Mouse (Mus musculus) myocyte (in vitro differentiated cells): ENCODE measurements around the gene Stmnd1. TPM values are rescaled to one million over a fixed set of nuclear protein-coding genes. Genes with fewer than 3 reads are reported as not detected.
"Not testable (repeated sequence)": the region's sequence is repeated elsewhere in the genome, so short reads cannot be mapped to it uniquely, and the experiment has no call there.

Experiments
- H3K27me3 ChIP-seq: one replicate; pipeline ENCODE4 v1.6.1; 2011; ENCODE audit not compliant: control insufficient read depth, insufficient read depth, insufficient read length
- H3K36me3 ChIP-seq: one replicate; pipeline ENCODE4 v1.6.1; 2011; ENCODE audit not compliant: control insufficient read depth, insufficient read depth
- H3K4me2 ChIP-seq: one replicate; pipeline ENCODE4 v1.6.1; 2011; ENCODE audit warnings: low read depth, control low read depth
- H3K4me3 ChIP-seq: one replicate; pipeline ENCODE4 v1.5.1; 2011; ENCODE audit warnings: mild to moderate bottlenecking, control low read depth, moderate library complexity
- H3K79me2 ChIP-seq: one replicate; pipeline ENCODE4 v1.6.1; 2011; ENCODE audit not compliant: control insufficient read depth, insufficient read depth
- H3ac ChIP-seq: one replicate; pipeline ENCODE4 v1.6.1; 2011; ENCODE audit not compliant: control insufficient read depth, insufficient read length
- CEBPB ChIP-seq: IDR thresholded peaks from 2 replicates; pipeline ENCODE4 v1.6.1; 2011; ENCODE audit warnings: mild to moderate bottlenecking, moderate library complexity; ENCODE audit not compliant: poor library complexity, insufficient read depth, severe bottlenecking
- E2F4 ChIP-seq: IDR thresholded peaks from one replicate; pipeline ENCODE4 v1.6.1; 2011; ENCODE audit warnings: mild to moderate bottlenecking, control low read depth, moderate library complexity; ENCODE audit not compliant: insufficient read depth
- MAX ChIP-seq: IDR thresholded peaks from one replicate; pipeline ENCODE4 v1.6.1; 2011; ENCODE audit warnings: low read depth, mild to moderate bottlenecking, control low read depth
- MYOD1 ChIP-seq, 3 experiments: IDR thresholded peaks; one replicate each; pipeline ENCODE4 v1.6.1; 2011; ENCODE audit warnings: control low read depth in 2 of 3, low read depth in 2 of 3, mild to moderate bottlenecking in 2 of 3, moderate library complexity in 1 of 3; ENCODE audit not compliant: insufficient read length in 2 of 3, control insufficient read depth in 1 of 3
- MYOG ChIP-seq, 3 experiments: IDR thresholded peaks; one replicate each; pipeline ENCODE4 v1.6.1; 2011; ENCODE audit warnings: control low read depth in 2 of 3, low read depth in 2 of 3, mild to moderate bottlenecking in 2 of 3; ENCODE audit not compliant: insufficient read length in 2 of 3, control insufficient read depth in 1 of 3, insufficient read depth in 1 of 3
- POLR2A ChIP-seq: IDR thresholded peaks from one replicate; pipeline ENCODE4 v1.6.1; 2011; ENCODE audit warnings: low read depth, mild to moderate bottlenecking, control low read depth, moderate library complexity; ENCODE audit not compliant: insufficient read length
- POLR2AphosphoS2 ChIP-seq: IDR thresholded peaks from one replicate; pipeline ENCODE4 v1.6.1; 2011; ENCODE audit warnings: low read depth, control low read depth; ENCODE audit not compliant: insufficient read length
- REST ChIP-seq: IDR thresholded peaks from one replicate; pipeline ENCODE4 v1.6.1; 2011; ENCODE audit warnings: mild to moderate bottlenecking, control low read depth, moderate library complexity; ENCODE audit not compliant: insufficient read depth, insufficient read length
- SRF ChIP-seq: IDR thresholded peaks from one replicate; pipeline ENCODE4 v1.6.1; 2011; ENCODE audit warnings: low read depth; ENCODE audit not compliant: control insufficient read depth, insufficient read length
- TCF12 ChIP-seq: IDR thresholded peaks from one replicate; pipeline ENCODE4 v1.6.1; 2011; ENCODE audit warnings: mild to moderate bottlenecking, control low read depth; ENCODE audit not compliant: poor library complexity, insufficient read depth, severe bottlenecking
- TCF3 ChIP-seq: IDR thresholded peaks from one replicate; pipeline ENCODE4 v1.6.1; 2011; ENCODE audit warnings: low read depth, control low read depth; ENCODE audit not compliant: insufficient read length
- USF1 ChIP-seq: IDR thresholded peaks from one replicate; pipeline ENCODE4 v1.6.1; 2011; ENCODE audit warnings: low read depth, mild to moderate bottlenecking, control low read depth, moderate library complexity
- polyA plus RNA-seq: library from polyadenylated mRNA; unstranded; fragments of >200 nt; fragmentation: generic; extraction: Trizol; gene quantifications from one replicate; pipeline ENCODE4 v1.2.1, GENCODE M21; 2012; ENCODE audit warnings: missing spikeins

The Stmnd1 gene
- polyA plus RNA-seq, result 0.24 TPM

- H3ac ChIP-seq, result no peak within 1 kb of the TSS
- TF ChIP-seq POLR2AphosphoS2 (no peak), E2F4 (no peak), TCF12 (no peak), TCF3 (no peak), POLR2A (no peak), USF1 (no peak), MAX (no peak), MYOG (IDR thresholded peaks at IDR 0.05; ENCODE audit: control insufficient read depth in 1 of 3, insufficient read depth in 1 of 3, insufficient read length in 2 of 3, low read depth in 2 of 3) (no peak), SRF (no peak), MYOD1 (IDR thresholded peaks at IDR 0.05; ENCODE audit: control insufficient read depth in 1 of 3, insufficient read length in 2 of 3, low read depth in 2 of 3) (no peak), REST (no peak), CEBPB (no peak)
- H3K27me3 ChIP-seq, result no peaks in the 10 kb centered on the region
- peak within 1 kb of the TSS; percentile 54 for H3K4me2 ChIP-seq
- no peaks in the 10 kb centered on the region for H3K36me3 ChIP-seq
- H3K79me2 ChIP-seq, result no peaks in the 10 kb centered on the region
- H3K4me3 ChIP-seq, result no peak within 1 kb of the TSS
Measured at GRCm38 (mm10) chr13:46273453-46274110, at the start of gene Stmnd1. TSS of gene Stmnd1 (plus strand) at chr13:46273721.

GRCm38 (mm10) chr13:46226956-46227355 is 46.6 kb upstream of the Stmnd1 start:
- Histone ChIP-seq H3ac (no peak overlapping the region), H3K4me3 (no peak overlapping the region), H3K27me3 (no peaks in the 10 kb centered on the region), H3K36me3 (no peaks in the 10 kb centered on the region), H3K4me2 (no peak overlapping the region), H3K79me2 (no peaks in the 10 kb centered on the region)
- TF ChIP-seq E2F4, result no peak
- no peak for TF ChIP-seq USF1
- TF ChIP-seq CEBPB, result no peak
- no peak for TF ChIP-seq MYOG (IDR thresholded peaks at IDR 0.05; ENCODE audit: control insufficient read depth in 1 of 3, insufficient read depth in 1 of 3, insufficient read length in 2 of 3, low read depth in 2 of 3)
- no peak for TF ChIP-seq MAX
- no peak for TF ChIP-seq SRF
- no peak for TF ChIP-seq MYOD1 (IDR thresholded peaks at IDR 0.05; ENCODE audit: control insufficient read depth in 1 of 3, insufficient read length in 2 of 3, low read depth in 2 of 3)
- no peak for TF ChIP-seq TCF3
- TF ChIP-seq TCF12, result no peak
- no peak for TF ChIP-seq REST
- TF ChIP-seq POLR2AphosphoS2, result no peak
- TF ChIP-seq POLR2A, result no peak

GRCm38 (mm10) chr13:46227486-46227885 is 46.0 kb upstream of the Stmnd1 start:
- no peak overlapping the region for H3K4me3 ChIP-seq
- H3K36me3 ChIP-seq, result no peaks in the 10 kb centered on the region
- TF ChIP-seq E2F4, result no peak
- no peak for TF ChIP-seq POLR2AphosphoS2
- TF ChIP-seq POLR2A, result no peak
- no peak for TF ChIP-seq SRF
- TF ChIP-seq CEBPB, result no peak
- TF ChIP-seq USF1, result no peak
- TF ChIP-seq TCF12, result no peak
- no peak for TF ChIP-seq TCF3
- no peak for TF ChIP-seq MAX
- no peak for TF ChIP-seq REST
- no peak for TF ChIP-seq MYOD1 (IDR thresholded peaks at IDR 0.05; ENCODE audit: control insufficient read depth in 1 of 3, insufficient read length in 2 of 3, low read depth in 2 of 3)
- no peak for TF ChIP-seq MYOG (IDR thresholded peaks at IDR 0.05; ENCODE audit: control insufficient read depth in 1 of 3, insufficient read depth in 1 of 3, insufficient read length in 2 of 3, low read depth in 2 of 3)
- H3K4me2 ChIP-seq, result no peak overlapping the region
- H3ac ChIP-seq, result no peak overlapping the region
- H3K79me2 ChIP-seq, result no peaks in the 10 kb centered on the region
- no peaks in the 10 kb centered on the region for H3K27me3 ChIP-seq

- not testable (repeated sequence) for H3K4me2 ChIP-seq, H3K79me2 ChIP-seq, H3ac ChIP-seq, H3K36me3 ChIP-seq, H3K4me3 ChIP-seq, H3K27me3 ChIP-seq
- TF ChIP-seq MYOG (IDR thresholded peaks at IDR 0.05; ENCODE audit: control insufficient read depth in 1 of 3, insufficient read depth in 1 of 3, insufficient read length in 2 of 3, low read depth in 2 of 3), result peak in 2 of 3 experiments; percentile 22 to 63
- TF ChIP-seq MYOD1 (IDR thresholded peaks at IDR 0.05; ENCODE audit: control insufficient read depth in 1 of 3, insufficient read length in 2 of 3, low read depth in 2 of 3), result peak in 1 of 3 experiments; percentile 38
Measured at GRCm38 (mm10) chr13:46228750-46229149, 44.8 kb upstream of the Stmnd1 start.
